Mouse (Mus musculus): Measurements from ENCODE around the gene Gm10577. TPM values are rescaled to one million over a fixed set of nuclear protein-coding genes. Genes with fewer than 3 reads are reported as not detected.
A peak's percentile ranks its signal among the peaks of the same experiment; 100 is the strongest.

Gm10577 gene
- polyA plus RNA-seq, 1 experiment = not detected

GRCm38 (mm10) chr4:100994442-100995255, 25.8 kb downstream of the Gm10577 start:
- no peak for TF ChIP-seq POLR2A (IDR thresholded peaks at IDR 0.05; ENCODE audit: borderline replicate concordance, insufficient read depth, low read length)
- no peak for TF ChIP-seq CTCF (IDR thresholded peaks at IDR 0.05; ENCODE audit: borderline replicate concordance, insufficient read depth, low read depth, low read length)
- Histone ChIP-seq H3K27me3 (ENCODE audit: control insufficient read depth, insufficient read depth, low read length) (no peaks in the 10 kb centered on the region; the same call in 1 of the 2 replicates), H3K4me1 (ENCODE audit: control insufficient read depth, insufficient read depth, low read length) (0 out of 2 replicates have a peak, but pooled peaks cover 6% of the 10 kb centered on the region), H3K27ac (ENCODE audit: insufficient read depth, low read length) (no peak overlapping the region), H3K4me3 (replicated peaks; ENCODE audit: insufficient read depth, low read depth, low read length) (no peak overlapping the region)
- 38% methylated on average over 18 of the region's 18 CpGs for WGBS
- no peak for DNase-seq

GRCm38 (mm10) chr4:100992086-100992485, 28.4 kb downstream of the Gm10577 start:
- Histone ChIP-seq H3K4me3 (replicated peaks; ENCODE audit: insufficient read depth, low read depth, low read length) (no peak overlapping the region), H3K27me3 (ENCODE audit: control insufficient read depth, insufficient read depth, low read length) (no peaks in the 10 kb centered on the region), H3K4me1 (ENCODE audit: control insufficient read depth, insufficient read depth, low read length) (0 out of 2 replicates have a peak, but pooled peaks cover 6% of the 10 kb centered on the region), H3K27ac (ENCODE audit: insufficient read depth, low read length) (no peak overlapping the region)
- DNase-seq = no peak
- WGBS = 94% methylated on average over 6 of the region's 6 CpGs
- TF ChIP-seq POLR2A (IDR thresholded peaks at IDR 0.05; ENCODE audit: borderline replicate concordance, insufficient read depth, low read length) (no peak), CTCF (IDR thresholded peaks at IDR 0.05; ENCODE audit: borderline replicate concordance, insufficient read depth, low read depth, low read length) (no peak)

GRCm38 (mm10) chr4:100990996-100991395, 29.5 kb downstream of the Gm10577 start:
- H3K27me3 ChIP-seq (ENCODE audit: control insufficient read depth, insufficient read depth, low read length) = no peaks in the 10 kb centered on the region
- H3K4me1 ChIP-seq (ENCODE audit: control insufficient read depth, insufficient read depth, low read length) = 0 out of 2 replicates have a peak, but pooled peaks cover 6% of the 10 kb centered on the region
- no peak for DNase-seq
- WGBS = 10% methylated on average over 4 of the region's 4 CpGs
- no peak overlapping the region for H3K27ac ChIP-seq (ENCODE audit: insufficient read depth, low read length)
- TF ChIP-seq POLR2A (IDR thresholded peaks at IDR 0.05; ENCODE audit: borderline replicate concordance, insufficient read depth, low read length) (no peak), CTCF (IDR thresholded peaks at IDR 0.05; ENCODE audit: borderline replicate concordance, insufficient read depth, low read depth, low read length) (no peak)
- H3K4me3 ChIP-seq (replicated peaks; ENCODE audit: insufficient read depth, low read depth, low read length) = no peak overlapping the region

- TF ChIP-seq CTCF (IDR thresholded peaks at IDR 0.05; ENCODE audit: borderline replicate concordance, insufficient read depth, low read depth, low read length) (peak; percentile 17; the same call in 1 of the 2 replicates), POLR2A (IDR thresholded peaks at IDR 0.05; ENCODE audit: borderline replicate concordance, insufficient read depth, low read length) (no peak)
- Histone ChIP-seq H3K4me1 (ENCODE audit: control insufficient read depth, insufficient read depth, low read length) (0 out of 2 replicates have a peak, but pooled peaks cover 6% of the 10 kb centered on the region), H3K4me3 (replicated peaks; ENCODE audit: insufficient read depth, low read depth, low read length) (no peak overlapping the region), H3K27ac (ENCODE audit: insufficient read depth, low read length) (no peak overlapping the region), H3K27me3 (ENCODE audit: control insufficient read depth, insufficient read depth, low read length) (no peaks in the 10 kb centered on the region)
- DNase-seq = no peak
- WGBS = 70% methylated on average over 8 of the region's 8 CpGs
Measured at GRCm38 (mm10) chr4:100988231-100988799, 32.2 kb downstream of the Gm10577 start.

GRCm38 (mm10) chr4:100987187-100987586, 33.3 kb downstream of the Gm10577 start:
- Histone ChIP-seq H3K27me3 (ENCODE audit: control insufficient read depth, insufficient read depth, low read length) (no peaks in the 10 kb centered on the region), H3K27ac (ENCODE audit: insufficient read depth, low read length) (no peak overlapping the region), H3K4me3 (replicated peaks; ENCODE audit: insufficient read depth, low read depth, low read length) (no peak overlapping the region), H3K4me1 (ENCODE audit: control insufficient read depth, insufficient read depth, low read length) (0 out of 2 replicates have a peak, but pooled peaks cover 6% of the 10 kb centered on the region)
- DNase-seq = no peak
- 67% methylated on average over 1 of the region's 1 CpGs for WGBS
- TF ChIP-seq CTCF (IDR thresholded peaks at IDR 0.05; ENCODE audit: borderline replicate concordance, insufficient read depth, low read depth, low read length) = no peak
- no peak for TF ChIP-seq POLR2A (IDR thresholded peaks at IDR 0.05; ENCODE audit: borderline replicate concordance, insufficient read depth, low read length)

- DNase-seq = no peak
- no peaks in the 10 kb centered on the region for H3K4me1 ChIP-seq (ENCODE audit: control insufficient read depth, insufficient read depth, low read length)
- no peak overlapping the region for H3K4me3 ChIP-seq (replicated peaks; ENCODE audit: insufficient read depth, low read depth, low read length)
- no peak overlapping the region for H3K27ac ChIP-seq (ENCODE audit: insufficient read depth, low read length)
- 89% methylated on average over 7 of the region's 7 CpGs for WGBS
- H3K27me3 ChIP-seq (ENCODE audit: control insufficient read depth, insufficient read depth, low read length) = no peaks in the 10 kb centered on the region
- TF ChIP-seq CTCF (IDR thresholded peaks at IDR 0.05; ENCODE audit: borderline replicate concordance, insufficient read depth, low read depth, low read length) = no peak
Measured at GRCm38 (mm10) chr4:100977522-100977921, 43.0 kb downstream of the Gm10577 start.

- DNase-seq = no peak
- no peaks in the 10 kb centered on the region for H3K4me1 ChIP-seq (ENCODE audit: control insufficient read depth, insufficient read depth, low read length)
- TF ChIP-seq POLR2A (IDR thresholded peaks at IDR 0.05; ENCODE audit: borderline replicate concordance, insufficient read depth, low read length) = no peak
- H3K27ac ChIP-seq (ENCODE audit: insufficient read depth, low read length) = no peak overlapping the region
- H3K4me3 ChIP-seq (replicated peaks; ENCODE audit: insufficient read depth, low read depth, low read length) = no peak overlapping the region
- no peaks in the 10 kb centered on the region for H3K27me3 ChIP-seq (ENCODE audit: control insufficient read depth, insufficient read depth, low read length)
- 54% methylated on average over 14 of the region's 14 CpGs for WGBS
Measured at GRCm38 (mm10) chr4:100974455-100975035, 46.0 kb downstream of the Gm10577 start.
